Mouse (Mus musculus): ENCODE measurements at regions not wholly inside any gene's neighbourhood (a gene's known extent, or its start where the extent isn't known, plus 50 kb on each side); places are given as distances from the start of the nearest gene placed in this dataset.

DNA sequence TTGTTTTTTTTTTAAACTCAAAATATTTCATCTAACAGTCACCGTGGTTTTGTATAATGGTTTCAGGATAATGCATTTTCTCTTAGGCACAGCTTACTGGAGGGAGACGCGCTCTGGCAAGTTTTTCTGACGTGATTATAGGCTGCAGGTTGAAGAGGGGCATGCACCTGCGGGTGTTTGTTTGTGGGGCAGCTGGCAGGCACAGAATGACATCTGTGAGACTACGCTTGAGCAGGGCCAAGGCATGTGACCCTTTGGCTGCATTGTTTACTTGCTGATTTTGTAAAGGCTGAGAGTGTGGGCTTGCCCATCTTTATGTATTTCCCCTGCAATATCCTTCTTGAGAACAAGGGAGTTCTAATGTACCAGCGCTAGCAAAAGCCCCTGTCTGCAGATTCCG lies 108.4 kb upstream of the Mylip start:
- Histone ChIP-seq H3K36me3 (ENCODE audit: inconsistent target) (no peaks in the 10 kb centered on the region), H3K79me2 (ENCODE audit: inconsistent target) (no peaks in the 10 kb centered on the region), H3K4me3 (ENCODE audit: inconsistent target) (no peak overlapping the region), H3K27ac (no peak overlapping the region)
- WGBS (ENCODE audit: missing documents): 94% methylated on average over 8 of the region's 8 CpGs

DNA sequence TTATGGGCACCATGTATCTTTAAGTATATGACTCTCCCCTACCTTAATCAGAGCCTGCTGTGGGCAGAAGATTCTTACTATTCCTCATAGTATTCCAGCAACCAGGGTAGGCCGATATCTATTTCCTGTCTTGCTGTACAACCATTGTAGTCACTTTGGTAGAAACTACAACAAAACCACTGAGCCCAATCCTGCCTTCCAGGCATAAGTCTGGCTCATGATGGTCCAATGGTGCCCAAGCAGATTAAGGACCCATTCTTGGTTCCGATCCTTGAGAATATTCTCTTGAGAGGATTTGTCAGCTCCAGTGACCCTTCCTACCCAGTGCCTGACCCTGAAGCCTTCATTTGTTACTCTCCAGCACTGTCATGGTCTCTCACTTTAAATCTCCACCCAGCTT lies 102.9 kb upstream of the Mylip start:
- H3K27ac ChIP-seq: no peak overlapping the region
- WGBS (ENCODE audit: missing documents): 94% methylated on average over 2 of the region's 2 CpGs
- H3K36me3 ChIP-seq (ENCODE audit: inconsistent target): no peaks in the 10 kb centered on the region
- no peaks in the 10 kb centered on the region for H3K79me2 ChIP-seq (ENCODE audit: inconsistent target)
- no peak overlapping the region for H3K4me3 ChIP-seq (ENCODE audit: inconsistent target)

DNA sequence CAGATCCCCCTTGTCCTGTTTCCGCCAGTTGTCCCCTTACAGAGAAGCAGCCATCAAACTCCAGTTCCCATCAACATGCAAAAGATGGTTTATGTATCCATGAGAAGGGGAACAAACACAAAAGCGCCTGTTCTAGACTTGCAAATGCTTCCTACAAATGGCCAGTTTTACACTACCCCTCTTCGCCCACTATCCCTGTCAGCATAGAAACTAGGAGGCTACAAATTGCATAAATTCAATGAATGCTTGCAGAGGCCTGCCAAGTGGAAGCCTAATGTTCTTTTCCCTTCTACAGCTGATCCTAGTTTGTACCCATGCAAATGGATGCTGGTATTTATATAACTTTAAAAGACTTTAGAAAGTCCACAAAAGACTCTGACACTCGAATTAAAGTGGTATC lies 102.3 kb upstream of the Mylip start:
- Histone ChIP-seq H3K79me2 (ENCODE audit: inconsistent target) (no peaks in the 10 kb centered on the region), H3K36me3 (ENCODE audit: inconsistent target) (no peaks in the 10 kb centered on the region), H3K27ac (no peak overlapping the region), H3K4me3 (ENCODE audit: inconsistent target) (no peak overlapping the region)
- WGBS (ENCODE audit: missing documents): 92% methylated on average over 4 of the region's 4 CpGs

DNA sequence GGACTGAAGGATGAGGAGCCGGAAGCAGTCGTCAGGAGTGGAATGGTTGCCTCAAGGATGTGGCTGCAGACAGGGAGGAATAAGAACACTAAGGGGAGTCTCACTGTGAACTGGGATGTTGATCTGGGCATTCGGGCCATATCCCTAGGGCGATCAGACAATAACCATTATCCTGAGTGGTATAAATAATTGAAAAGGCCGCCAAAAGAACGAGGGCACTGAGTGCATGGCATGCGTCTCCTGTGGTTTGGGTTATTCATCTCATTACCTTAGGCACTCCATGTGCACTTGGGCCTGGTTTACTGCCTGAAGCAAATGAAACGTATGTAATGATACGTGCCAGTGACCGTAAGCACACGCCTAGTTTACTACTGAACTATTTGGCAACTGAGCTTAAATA lies 99.6 kb upstream of the Mylip start:
- 92% methylated on average over 11 of the region's 11 CpGs for WGBS (ENCODE audit: missing documents)
- H3K36me3 ChIP-seq (ENCODE audit: inconsistent target): no peaks in the 10 kb centered on the region
- no peak overlapping the region for H3K27ac ChIP-seq
- H3K4me3 ChIP-seq (ENCODE audit: inconsistent target): no peak overlapping the region
- H3K79me2 ChIP-seq (ENCODE audit: inconsistent target): no peaks in the 10 kb centered on the region

DNA sequence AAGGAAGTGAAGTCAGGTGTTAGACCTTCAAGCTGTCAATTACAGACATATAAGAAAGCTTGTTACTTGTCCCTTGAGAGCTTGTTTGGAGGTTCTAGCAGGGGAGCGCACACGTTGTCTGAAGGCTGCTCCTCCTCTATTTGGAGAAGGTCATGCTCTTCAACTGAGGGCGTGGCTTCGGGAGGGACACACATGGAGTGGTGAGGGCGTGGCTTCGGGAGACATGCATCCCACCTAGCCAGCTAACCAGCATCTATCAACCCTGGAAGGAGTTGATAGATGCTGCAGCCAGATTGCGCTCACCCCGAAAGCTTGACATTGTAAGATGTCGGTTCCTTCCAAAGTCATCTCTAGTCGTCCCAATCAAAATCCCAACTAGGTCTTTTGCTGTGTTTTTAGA lies 94.9 kb upstream of the Mylip start:
- 93% methylated on average over 10 of the region's 10 CpGs for WGBS (ENCODE audit: missing documents)
- Histone ChIP-seq H3K79me2 (ENCODE audit: inconsistent target) (no peaks in the 10 kb centered on the region), H3K36me3 (ENCODE audit: inconsistent target) (no peaks in the 10 kb centered on the region), H3K27ac (no peak overlapping the region), H3K4me3 (ENCODE audit: inconsistent target) (no peak overlapping the region)

DNA sequence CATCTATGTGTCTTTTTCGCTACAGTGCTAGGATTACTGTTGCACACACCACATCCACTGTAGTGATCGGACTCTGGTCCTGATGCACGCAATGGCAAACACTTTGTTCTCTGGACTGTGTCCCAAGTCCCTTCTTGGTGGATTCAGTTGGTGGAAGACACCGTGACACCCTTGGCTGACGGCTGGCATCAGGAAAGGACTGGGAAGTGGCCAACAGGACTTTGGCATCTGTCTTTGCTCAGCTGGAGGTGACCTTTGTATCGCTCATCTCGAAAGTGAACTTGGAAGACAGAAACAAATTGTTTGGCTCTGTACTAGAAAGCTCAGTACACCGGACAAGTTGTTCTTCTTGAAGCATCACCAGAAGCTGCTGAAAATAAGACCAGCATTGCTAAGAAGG lies 88.9 kb upstream of the Mylip start:
- no peaks in the 10 kb centered on the region for H3K36me3 ChIP-seq (ENCODE audit: inconsistent target)
- H3K79me2 ChIP-seq (ENCODE audit: inconsistent target): no peaks in the 10 kb centered on the region
- H3K4me3 ChIP-seq (ENCODE audit: inconsistent target): no peak overlapping the region
- H3K27ac ChIP-seq: no peak overlapping the region
- 97% methylated on average over 8 of the region's 8 CpGs for WGBS (ENCODE audit: missing documents)

DNA sequence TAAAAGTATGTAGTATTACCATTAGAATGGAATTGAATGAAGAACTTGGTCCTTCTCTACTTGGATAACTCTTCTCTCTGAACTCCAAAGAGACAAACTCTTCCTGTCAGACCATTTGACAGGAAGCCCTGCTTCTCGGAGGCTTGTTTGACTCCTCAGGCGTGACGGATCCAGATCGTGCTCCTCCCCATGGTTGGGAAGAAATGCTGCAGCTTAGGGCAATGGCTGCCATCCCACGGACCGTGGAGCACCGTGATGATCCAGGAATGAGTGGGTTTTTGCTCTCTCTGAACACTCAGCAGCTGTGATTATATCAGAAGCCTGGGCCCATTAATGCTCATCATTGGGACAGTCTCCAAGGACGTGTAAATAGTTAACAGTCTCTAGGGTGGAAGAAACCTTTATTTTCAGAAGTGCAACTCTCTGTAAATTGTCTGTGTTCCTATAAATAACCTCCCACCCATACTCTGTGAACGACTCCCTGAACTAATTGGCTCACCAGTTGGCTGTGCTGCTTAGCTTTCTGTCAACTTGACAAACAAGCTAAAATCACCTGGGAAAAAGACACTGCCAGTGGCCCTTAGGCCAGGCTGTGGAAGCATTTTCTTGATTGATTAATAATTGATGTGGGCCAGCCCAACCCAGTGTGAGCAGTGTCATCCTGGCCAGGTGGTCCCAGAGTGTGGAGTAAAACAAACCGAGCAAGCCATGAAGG lies 88.2 kb upstream of the Mylip start:
- no peak overlapping the region for H3K4me3 ChIP-seq (ENCODE audit: inconsistent target)
- no peaks in the 10 kb centered on the region for H3K36me3 ChIP-seq (ENCODE audit: inconsistent target)
- H3K79me2 ChIP-seq (ENCODE audit: inconsistent target): no peaks in the 10 kb centered on the region
- no peak overlapping the region for H3K27ac ChIP-seq
- 89% methylated on average over 10 of the region's 10 CpGs for whole genome bisulfite sequencing (ENCODE audit: missing documents)

DNA sequence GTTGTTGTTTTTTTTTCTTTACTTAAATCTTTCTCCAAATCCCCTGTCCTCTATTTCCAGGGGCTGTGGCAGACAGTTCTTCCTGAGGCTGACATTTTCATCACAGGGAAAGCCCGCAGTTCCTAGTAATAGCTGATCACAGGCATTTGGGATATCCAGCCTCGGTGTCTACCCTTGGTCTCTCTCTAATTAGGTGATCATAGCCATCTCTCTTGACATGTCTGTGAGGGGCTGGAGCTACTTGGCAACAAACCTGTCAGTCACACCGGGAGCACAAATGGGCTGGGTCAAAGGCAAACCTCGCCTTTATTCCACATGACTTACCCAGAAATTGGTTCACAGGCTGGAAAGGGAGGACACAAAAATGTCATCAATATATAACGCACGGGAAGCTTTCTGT lies 86.7 kb upstream of the Mylip start:
- 90% methylated on average over 6 of the region's 6 CpGs for WGBS (ENCODE audit: missing documents)
- Histone ChIP-seq H3K79me2 (ENCODE audit: inconsistent target) (no peaks in the 10 kb centered on the region), H3K36me3 (ENCODE audit: inconsistent target) (no peaks in the 10 kb centered on the region), H3K27ac (no peak overlapping the region), H3K4me3 (ENCODE audit: inconsistent target) (no peak overlapping the region)

DNA sequence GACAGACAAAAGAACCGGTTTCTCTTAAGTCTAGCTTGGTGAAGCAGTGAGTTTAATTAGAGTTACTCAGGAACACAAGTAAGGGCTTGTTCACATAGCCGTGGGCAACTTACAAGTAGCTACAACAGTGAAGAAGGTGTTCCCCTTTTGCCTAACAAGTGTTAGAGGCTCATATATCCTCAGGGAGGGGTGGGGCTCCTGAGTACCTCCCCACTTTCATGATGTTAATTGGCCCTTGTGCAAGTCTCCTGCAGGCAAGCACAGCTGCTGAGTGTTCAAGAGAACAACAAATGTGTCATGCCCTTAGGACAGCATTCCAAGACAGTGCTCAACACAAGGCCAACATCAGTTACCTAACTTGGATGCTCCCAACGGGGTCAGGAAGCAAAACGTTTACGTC lies 83.4 kb upstream of the Mylip start:
- Histone ChIP-seq H3K36me3 (ENCODE audit: inconsistent target) (no peaks in the 10 kb centered on the region), H3K79me2 (ENCODE audit: inconsistent target) (no peaks in the 10 kb centered on the region), H3K27ac (no peak overlapping the region), H3K4me3 (ENCODE audit: inconsistent target) (no peak overlapping the region)
- 98% methylated on average over 5 of the region's 5 CpGs for WGBS (ENCODE audit: missing documents)

DNA sequence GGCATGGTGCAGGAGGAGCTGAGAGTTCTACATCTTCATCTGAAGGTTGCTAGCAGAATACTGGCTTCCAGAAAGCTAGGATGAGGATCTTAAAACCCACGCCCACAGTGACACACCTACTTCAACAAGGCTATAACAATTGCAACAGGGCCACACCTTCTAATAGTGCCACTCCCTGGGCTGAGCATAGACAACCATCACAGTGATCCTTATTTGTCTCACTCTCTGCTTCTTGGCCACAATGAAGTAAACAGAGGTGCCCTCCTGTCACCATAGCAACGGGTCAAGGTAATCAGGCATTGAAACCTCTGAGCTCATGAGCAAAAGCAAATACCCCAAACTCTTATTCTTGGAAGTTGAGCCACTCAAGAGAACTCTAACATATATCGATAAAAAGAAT lies 82.3 kb upstream of the Mylip start:
- WGBS (ENCODE audit: missing documents): 91% methylated on average over 3 of the region's 3 CpGs
- H3K36me3 ChIP-seq (ENCODE audit: inconsistent target): no peaks in the 10 kb centered on the region
- no peaks in the 10 kb centered on the region for H3K79me2 ChIP-seq (ENCODE audit: inconsistent target)
- no peak overlapping the region for H3K4me3 ChIP-seq (ENCODE audit: inconsistent target)
- no peak overlapping the region for H3K27ac ChIP-seq

DNA sequence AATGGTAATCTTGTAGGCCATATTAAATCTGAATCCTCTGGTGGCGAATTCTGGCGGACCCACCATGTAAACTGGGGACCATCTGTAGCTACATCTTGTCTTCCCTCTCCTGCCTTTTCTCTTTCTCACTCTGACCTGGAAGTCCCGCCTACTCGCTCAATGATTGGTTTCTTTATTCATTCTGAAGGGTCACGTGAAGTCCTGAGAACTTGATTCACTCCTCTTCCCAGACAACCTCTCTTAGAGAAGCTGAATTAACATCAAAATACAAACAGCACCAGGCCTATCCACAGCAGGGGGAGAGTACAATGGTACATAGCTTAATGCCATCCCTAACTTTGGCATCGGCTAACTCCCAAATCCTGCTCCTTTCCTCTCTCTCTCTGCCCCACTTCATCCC lies 69.9 kb upstream of the Mylip start:
- H3K4me3 ChIP-seq (ENCODE audit: inconsistent target): no peak overlapping the region
- no peaks in the 10 kb centered on the region for H3K79me2 ChIP-seq (ENCODE audit: inconsistent target)
- WGBS (ENCODE audit: missing documents): 94% methylated on average over 6 of the region's 6 CpGs
- H3K27ac ChIP-seq: no peak overlapping the region
- no peaks in the 10 kb centered on the region for H3K36me3 ChIP-seq (ENCODE audit: inconsistent target)

DNA sequence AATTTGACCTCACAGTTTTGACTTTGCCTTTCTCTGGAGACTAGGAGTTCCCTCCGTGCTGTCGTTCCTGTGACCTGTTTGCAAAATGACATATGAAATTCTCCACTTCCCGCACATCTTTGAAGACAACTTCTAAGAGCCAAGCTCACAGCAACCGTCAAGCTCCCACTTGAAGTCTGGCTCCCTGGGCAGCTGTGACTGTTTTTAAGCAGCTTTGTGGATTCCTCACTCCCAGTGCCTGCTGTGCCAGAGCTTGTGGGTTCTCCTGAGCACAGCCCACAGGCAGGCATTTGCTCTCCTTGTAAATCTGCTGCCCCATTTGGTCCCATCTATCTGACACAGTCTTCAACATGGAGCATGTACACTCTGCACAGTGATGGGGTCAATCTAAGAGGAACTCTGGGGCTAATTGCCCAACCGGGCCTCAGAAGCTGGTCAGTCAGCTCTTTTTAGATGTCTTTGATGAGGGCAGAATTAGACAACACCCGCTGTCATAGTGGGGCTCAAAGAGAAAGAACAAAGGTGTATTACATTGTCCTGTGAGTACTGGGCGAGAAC lies 63.7 kb upstream of the Mylip start:
- Histone ChIP-seq H3K79me2 (ENCODE audit: inconsistent target) (no peaks in the 10 kb centered on the region), H3K27ac (no peak overlapping the region), H3K36me3 (ENCODE audit: inconsistent target) (no peaks in the 10 kb centered on the region), H3K4me3 (ENCODE audit: inconsistent target) (no peak overlapping the region)
- WGBS (ENCODE audit: missing documents): 90% methylated on average over 7 of the region's 7 CpGs

DNA sequence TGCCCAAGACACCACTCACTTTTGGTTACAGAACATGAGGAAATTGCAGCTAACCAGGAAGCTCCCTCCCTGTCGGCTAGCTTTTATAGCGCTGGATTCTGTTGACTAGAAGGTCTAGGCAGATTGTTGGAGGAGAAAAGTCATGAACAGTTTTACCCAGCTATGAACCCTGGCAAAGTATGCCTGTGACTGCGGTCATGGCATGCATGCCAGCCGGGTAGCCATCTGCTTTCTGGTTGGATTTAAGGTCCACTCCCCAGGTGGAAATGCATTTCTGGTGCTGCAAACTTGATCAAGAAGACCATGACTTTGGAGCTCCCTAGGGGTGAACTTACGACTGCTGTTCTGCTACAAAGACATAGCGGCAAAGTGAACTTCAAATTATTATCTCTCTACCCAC lies 62.8 kb upstream of the Mylip start:
- Histone ChIP-seq H3K4me3 (ENCODE audit: inconsistent target) (no peak overlapping the region), H3K36me3 (ENCODE audit: inconsistent target) (no peaks in the 10 kb centered on the region), H3K79me2 (ENCODE audit: inconsistent target) (no peaks in the 10 kb centered on the region), H3K27ac (no peak overlapping the region)
- 84% methylated on average over 6 of the region's 6 CpGs for WGBS (ENCODE audit: missing documents)

DNA sequence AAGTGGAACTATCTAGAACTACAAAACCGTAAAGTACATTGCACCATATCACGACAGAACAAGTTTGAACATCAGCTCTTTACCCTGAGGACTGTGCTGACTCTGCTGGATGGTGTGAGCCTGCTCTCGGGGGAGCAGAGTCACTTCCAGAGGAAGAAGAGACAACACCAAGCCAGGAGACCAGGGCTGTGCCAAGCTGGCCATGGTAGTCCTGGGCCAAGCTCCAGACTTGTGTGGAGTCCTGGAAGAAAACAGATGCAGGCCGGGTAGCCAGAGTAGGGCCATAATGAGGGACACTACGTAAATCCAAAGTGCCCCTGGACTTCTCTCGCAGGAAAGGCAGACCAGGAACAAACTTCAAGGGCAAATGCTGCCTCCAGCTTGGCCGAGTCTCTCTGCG lies 59.0 kb upstream of the Mylip start:
- H3K36me3 ChIP-seq (ENCODE audit: inconsistent target): no peaks in the 10 kb centered on the region
- no peak overlapping the region for H3K27ac ChIP-seq
- WGBS (ENCODE audit: missing documents): 91% methylated on average over 8 of the region's 8 CpGs
- H3K79me2 ChIP-seq (ENCODE audit: inconsistent target): no peaks in the 10 kb centered on the region
- H3K4me3 ChIP-seq (ENCODE audit: inconsistent target): no peak overlapping the region

DNA sequence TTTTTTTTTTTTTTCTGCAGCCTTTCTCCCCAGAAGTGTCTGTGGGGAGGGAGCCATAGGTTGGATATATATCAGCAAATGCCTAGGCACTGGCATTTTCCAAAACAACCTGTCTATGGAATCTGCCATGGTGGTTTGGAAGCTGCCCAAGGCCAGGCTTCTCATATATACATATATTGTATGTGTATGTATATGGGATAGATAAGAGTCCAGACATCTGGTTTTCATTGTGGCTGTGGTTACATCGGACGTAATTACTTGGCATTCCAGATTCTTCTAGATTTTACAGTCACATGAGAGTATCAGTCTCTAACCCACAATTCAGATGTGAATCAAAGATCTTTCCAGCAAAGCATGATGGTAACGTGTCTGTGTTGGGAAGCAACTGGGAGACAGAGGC lies 57.5 kb upstream of the Mylip start:
- Histone ChIP-seq H3K4me3 (ENCODE audit: inconsistent target) (no peak overlapping the region), H3K27ac (no peak overlapping the region), H3K36me3 (ENCODE audit: inconsistent target) (no peaks in the 10 kb centered on the region), H3K79me2 (ENCODE audit: inconsistent target) (no peaks in the 10 kb centered on the region)
- 95% methylated on average over 3 of the region's 3 CpGs for WGBS (ENCODE audit: missing documents)

DNA sequence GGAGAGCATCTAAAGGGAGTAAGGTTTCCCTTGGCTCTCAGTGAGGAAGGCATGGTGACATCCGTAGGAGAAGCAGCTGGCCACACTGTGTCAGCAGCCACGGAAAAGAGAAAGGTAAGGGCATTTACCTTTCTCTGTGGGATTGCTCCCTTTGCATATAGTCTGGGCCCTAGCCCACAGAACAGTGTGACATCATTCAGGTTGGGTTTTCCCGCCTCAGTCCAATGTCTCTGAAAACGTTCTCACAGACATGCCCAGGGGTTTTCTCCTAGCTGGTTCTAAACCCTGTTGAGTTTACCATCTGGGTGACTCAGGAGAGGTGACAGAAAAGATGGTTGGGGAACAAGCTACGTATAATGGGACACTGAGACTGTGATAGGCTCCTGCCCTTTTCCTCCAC lies 55.9 kb upstream of the Mylip start:
- no peaks in the 10 kb centered on the region for H3K36me3 ChIP-seq (ENCODE audit: inconsistent target)
- 86% methylated on average over 5 of the region's 5 CpGs for WGBS (ENCODE audit: missing documents)
- H3K79me2 ChIP-seq (ENCODE audit: inconsistent target): no peaks in the 10 kb centered on the region
- no peak overlapping the region for H3K4me3 ChIP-seq (ENCODE audit: inconsistent target)
- H3K27ac ChIP-seq: no peak overlapping the region
